ENCODE assay signal across 8 mouse cellular contexts in genomic region chr3:131110191-131111150, GRCm38 (mm10). TPM values are rescaled to one million over a fixed set of nuclear protein-coding genes. Genes with fewer than 3 reads are reported as not detected.
DNase-seq lines count a peak whose midpoint lies in the region; ATAC-seq and TF ChIP-seq lines count a peak whose summit lies in the region.

TSS of gene Lef1 (plus strand) at chr3:131110471.

- H3K9me3 ChIP-seq in E14TG2a.4 (ENCODE audit: low read length) = no peaks in the 10 kb centered on the region
- H3K9me3 ChIP-seq in hindbrain, embryonic 10.5 days = no peaks in the 10 kb centered on the region
- no peaks in the 10 kb centered on the region for H3K9me3 ChIP-seq in liver, embryonic 13.5 days (replicated peaks)
- H3K9me3 ChIP-seq in neural tube, embryonic 14.5 days (ENCODE audit: control insufficient read depth, low read length) = no peaks in the 10 kb centered on the region

- no peak within 1 kb of the TSS for H3K9ac ChIP-seq in liver, embryonic 13.5 days
- H3K9ac ChIP-seq in neural tube, embryonic 14.5 days (replicated peaks; ENCODE audit: low read depth, low read length) = peak within 1 kb of the TSS; percentile 34; the same call in 1 of the 2 replicates

- peak; percentile 25 for DNase-seq in gastrocnemius, postnatal 10 days
- DNase-seq in gastrocnemius, adult 18-20 months (ENCODE audit: low spot score) = no peak
- peak; percentile 90 for DNase-seq in embryo, embryonic 11 days
- peak; percentile 86 for DNase-seq in hindbrain, embryonic 10.5 days (ENCODE audit: low spot score)
- no peak for DNase-seq in liver, embryonic 13.5 days

- no peak for ATAC-seq in liver, embryonic 13.5 days (ENCODE audit: low read depth)
- no peak for ATAC-seq in neural tube, embryonic 14.5 days (ENCODE audit: low read depth)
- no peak for ATAC-seq in megakaryocyte progenitor cell, adult 5-6 weeks (replicated peaks; ENCODE audit: poor library complexity)

- peak within 1 kb of the TSS; percentile 62 for H3K4me2 ChIP-seq in liver, embryonic 13.5 days
- H3K4me2 ChIP-seq in neural tube, embryonic 14.5 days (ENCODE audit: low read depth, low read length) = peak within 1 kb of the TSS; percentile 57

- WGBS in hindbrain, embryonic 10.5 days = under 1% methylated on average over 69 of the region's 69 CpGs
- WGBS in liver, embryonic 13.5 days (ENCODE audit: insufficient replicate concordance) = 1% methylated on average over 64 of the region's 69 CpGs
- under 1% methylated on average over 64 of the region's 69 CpGs for WGBS in neural tube, embryonic 14.5 days

- peak within 1 kb of the TSS; percentile 88 for H3K4me3 ChIP-seq in E14TG2a.4 (replicated peaks; ENCODE audit: low read length)
- peak within 1 kb of the TSS; percentile 74 for H3K4me3 ChIP-seq in hindbrain, embryonic 10.5 days
- H3K4me3 ChIP-seq in liver, embryonic 13.5 days (replicated peaks) = peak within 1 kb of the TSS; percentile 45
- peak within 1 kb of the TSS; percentile 36 for H3K4me3 ChIP-seq in neural tube, embryonic 14.5 days (ENCODE audit: low read depth, low read length)

- peak within 1 kb of the TSS; percentile 93 for H3K27ac ChIP-seq in hindbrain, embryonic 10.5 days
- no peak within 1 kb of the TSS for H3K27ac ChIP-seq in liver, embryonic 13.5 days
- no peak within 1 kb of the TSS for H3K27ac ChIP-seq in neural tube, embryonic 14.5 days (ENCODE audit: low read depth, low read length)

- H3K4me1 ChIP-seq in E14TG2a.4 (replicated peaks; ENCODE audit: low read depth, low read length) = peaks cover 66% of the 10 kb centered on the region
- peaks cover 75% of the 10 kb centered on the region for H3K4me1 ChIP-seq in hindbrain, embryonic 10.5 days (replicated peaks)
- peaks cover 26% of the 10 kb centered on the region for H3K4me1 ChIP-seq in liver, embryonic 13.5 days (replicated peaks)
- H3K4me1 ChIP-seq in neural tube, embryonic 14.5 days (ENCODE audit: control insufficient read depth, insufficient read depth, low read length) = peaks cover 28% of the 10 kb centered on the region; the same call in 1 of the 2 replicates

- H3K27me3 ChIP-seq in E14TG2a.4 (ENCODE audit: insufficient read depth, low read length) = peaks cover 75% of the 10 kb centered on the region
- H3K27me3 ChIP-seq in hindbrain, embryonic 10.5 days (ENCODE audit: insufficient read depth, poor library complexity, severe bottlenecking) = peaks cover 66% of the 10 kb centered on the region
- peaks cover 93% of the 10 kb centered on the region for H3K27me3 ChIP-seq in liver, embryonic 13.5 days
- peaks cover 30% of the 10 kb centered on the region for H3K27me3 ChIP-seq in neural tube, embryonic 14.5 days (ENCODE audit: control insufficient read depth, insufficient read depth, low read length)

- H3K36me3 ChIP-seq in E14TG2a.4 (ENCODE audit: insufficient read depth, low read length) = peaks cover 19% of the 10 kb centered on the region
- H3K36me3 ChIP-seq in hindbrain, embryonic 10.5 days = 0 out of 2 replicates have a peak, but pooled peaks cover 5% of the 10 kb centered on the region
- H3K36me3 ChIP-seq in liver, embryonic 13.5 days = no peaks in the 10 kb centered on the region
- H3K36me3 ChIP-seq in neural tube, embryonic 14.5 days (ENCODE audit: control insufficient read depth, insufficient read depth, low read length) = no peaks in the 10 kb centered on the region

- no peak for TF ChIP-seq CTCF in E14TG2a.4 (conservative IDR thresholded peaks at IDR 0.05; ENCODE audit: low read length)

RNA-seq across cellular contexts. Expression of gene Lef1, which starts in this region (rescaled TPM):
- total RNA-seq in gastrocnemius, postnatal 10 days (2021) = 1 to 10 TPM in 1 of 2 experiments, under 1 TPM in 1; 0.28 to 1.1 TPM
- total RNA-seq in gastrocnemius, adult 18-20 months (2021) = under 1 TPM in 1 of 2 experiments, not detected in 1; 0.07 TPM
- polyA plus RNA-seq in hindbrain, embryonic 10.5 days (2016; fragmentation: Nextera tagmentation; extraction: Ambion mirVana) = 24.8 and 32.9 TPM in 2 replicates
- 0.12 and 0.21 TPM in 2 replicates for polyA plus RNA-seq in liver, embryonic 13.5 days (2015; fragmentation: Nextera tagmentation; extraction: Ambion mirVana)
- 3.7 and 9.1 TPM in 2 replicates for polyA plus RNA-seq in neural tube, embryonic 14.5 days (2014; fragmentation: Nextera tagmentation; extraction: Ambion mirVana)
- total RNA-seq in megakaryocyte progenitor cell, adult 5-6 weeks (2015) = 0.64 TPM in 1 of 2 replicates, not detected in the other
- 0.37 TPM in 1 of 2 replicates, not detected in the other for total RNA-seq in megakaryocyte progenitor cell, adult 5-6 weeks (2017)

Comparison
In these comparisons a context has a peak if more than half of its experiments do, and no peak if none do; other contexts are left out.
1. DNase-seq: peak in gastrocnemius, postnatal 10 days (single experiment), embryo, embryonic 11 days (single experiment) and hindbrain, embryonic 10.5 days (single experiment); none in gastrocnemius, adult 18-20 months (single experiment) and liver, embryonic 13.5 days (single experiment).
2. H3K4me3 ChIP-seq: peak in every context shown above with its lines; median percentile 88 in E14TG2a.4; 74 in hindbrain, embryonic 10.5 days; 45 in liver, embryonic 13.5 days; 36 in neural tube, embryonic 14.5 days.